Mouse (Mus musculus): ENCODE data around the gene Necab2. TPM values are rescaled to one million over a fixed set of nuclear protein-coding genes. Genes with fewer than 3 reads are reported as not detected.
A peak's percentile ranks its signal among the peaks of the same experiment; 100 is the strongest.

Gene Necab2
- polyA plus RNA-seq (2014; fragmentation: Nextera tagmentation; extraction: Ambion mirVana) = 2.8 and 3.2 TPM in 2 replicates

- 2% methylated on average over 35 of the region's 52 CpGs for WGBS
- ATAC-seq (ENCODE audit: insufficient number of reproducible peaks, low FRiP score, low TSS enrichment, low read depth) (peak; percentile 26; the same call in 1 of the 2 replicates), DNase-seq (ENCODE audit: low spot score) (peak; percentile 96)
- Histone ChIP-seq H3K9ac (ENCODE audit: low read length) (peak within 1 kb of the TSS; percentile 76), H3K4me3 (ENCODE audit: low read depth, low read length) (peak within 1 kb of the TSS; percentile 57), H3K4me2 (ENCODE audit: low read depth, severe bottlenecking) (peak within 1 kb of the TSS; percentile 85), H3K27me3 (ENCODE audit: control insufficient read depth, insufficient read depth, low read length) (peaks cover 18% of the 10 kb centered on the region), H3K27ac (replicated peaks; ENCODE audit: low read depth, low read length) (no peak within 1 kb of the TSS), H3K4me1 (ENCODE audit: control insufficient read depth, insufficient read depth, low read length) (peaks cover 2% of the 10 kb centered on the region; the same call in 1 of the 2 replicates), H3K36me3 (ENCODE audit: control insufficient read depth, insufficient read depth, low read length) (no peaks in the 10 kb centered on the region), H3K9me3 (ENCODE audit: control insufficient read depth, low read length) (no peaks in the 10 kb centered on the region)
Observed at GRCm38 (mm10) chr8:119446211-119446989, at the start of gene Necab2. Necab2 (plus strand) TSS chr8:119446719.

- H3K9ac ChIP-seq (ENCODE audit: low read length) = no peak overlapping the region
- no peak for ATAC-seq (ENCODE audit: insufficient number of reproducible peaks, low FRiP score, low TSS enrichment, low read depth)
- no peak overlapping the region for H3K4me2 ChIP-seq (ENCODE audit: low read depth, severe bottlenecking)
- no peaks in the 10 kb centered on the region for H3K27me3 ChIP-seq (ENCODE audit: control insufficient read depth, insufficient read depth, low read length)
- DNase-seq (ENCODE audit: low spot score) = no peak
- WGBS = 90% methylated on average over 9 of the region's 9 CpGs
- H3K4me1 ChIP-seq (ENCODE audit: control insufficient read depth, insufficient read depth, low read length) = peaks cover 5% of the 10 kb centered on the region
- H3K4me3 ChIP-seq (ENCODE audit: low read depth, low read length) = no peak overlapping the region
- H3K27ac ChIP-seq (replicated peaks; ENCODE audit: low read depth, low read length) = no peak overlapping the region
- no peaks in the 10 kb centered on the region for H3K9me3 ChIP-seq (ENCODE audit: control insufficient read depth, low read length)
- no peaks in the 10 kb centered on the region for H3K36me3 ChIP-seq (ENCODE audit: control insufficient read depth, insufficient read depth, low read length)
Observed at GRCm38 (mm10) chr8:119398558-119398957, 48.0 kb upstream of the Necab2 start.

DNA sequence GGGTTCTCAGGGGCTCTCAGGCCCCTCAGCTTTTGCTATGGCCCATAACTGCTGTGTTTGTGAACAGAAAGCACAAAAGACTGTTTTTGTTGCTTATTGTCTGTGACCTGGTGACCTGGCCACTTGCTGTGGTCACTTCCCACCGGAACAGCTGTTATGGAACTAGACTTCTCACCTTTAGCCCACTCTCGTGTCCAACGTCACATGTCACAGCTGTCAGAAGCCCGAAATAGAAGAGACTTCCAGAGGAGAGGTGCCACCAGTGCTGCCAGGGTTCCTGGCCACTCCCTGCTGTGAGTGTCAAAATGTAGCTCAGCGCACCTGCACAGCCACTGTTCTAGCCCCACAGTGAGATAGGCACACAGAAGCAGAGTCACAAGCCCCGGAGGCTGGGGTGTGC is 47.3 kb upstream of the Necab2 start:
- ATAC-seq (ENCODE audit: insufficient number of reproducible peaks, low FRiP score, low TSS enrichment, low read depth) (no peak), DNase-seq (ENCODE audit: low spot score) (no peak)
- H3K9ac ChIP-seq (ENCODE audit: low read length) = no peak overlapping the region
- 80% methylated on average over 6 of the region's 6 CpGs for WGBS
- peaks cover 5% of the 10 kb centered on the region for H3K4me1 ChIP-seq (ENCODE audit: control insufficient read depth, insufficient read depth, low read length)
- H3K4me3 ChIP-seq (ENCODE audit: low read depth, low read length) = no peak overlapping the region
- H3K4me2 ChIP-seq (ENCODE audit: low read depth, severe bottlenecking) = no peak overlapping the region
- no peaks in the 10 kb centered on the region for H3K36me3 ChIP-seq (ENCODE audit: control insufficient read depth, insufficient read depth, low read length)
- H3K27ac ChIP-seq (replicated peaks; ENCODE audit: low read depth, low read length) = no peak overlapping the region
- no peaks in the 10 kb centered on the region for H3K9me3 ChIP-seq (ENCODE audit: control insufficient read depth, low read length)
- H3K27me3 ChIP-seq (ENCODE audit: control insufficient read depth, insufficient read depth, low read length) = no peaks in the 10 kb centered on the region

- DNase-seq (ENCODE audit: low spot score) = no peak
- WGBS = 85% methylated on average over 9 of the region's 9 CpGs
- H3K27me3 ChIP-seq (ENCODE audit: control insufficient read depth, insufficient read depth, low read length) = no peaks in the 10 kb centered on the region
- no peak for ATAC-seq (ENCODE audit: insufficient number of reproducible peaks, low FRiP score, low TSS enrichment, low read depth)
- H3K27ac ChIP-seq (replicated peaks; ENCODE audit: low read depth, low read length) = no peak overlapping the region
- H3K4me2 ChIP-seq (ENCODE audit: low read depth, severe bottlenecking) = no peak overlapping the region
- no peaks in the 10 kb centered on the region for H3K9me3 ChIP-seq (ENCODE audit: control insufficient read depth, low read length)
- H3K36me3 ChIP-seq (ENCODE audit: control insufficient read depth, insufficient read depth, low read length) = no peaks in the 10 kb centered on the region
- no peak overlapping the region for H3K4me3 ChIP-seq (ENCODE audit: low read depth, low read length)
- no peak overlapping the region for H3K9ac ChIP-seq (ENCODE audit: low read length)
- H3K4me1 ChIP-seq (ENCODE audit: control insufficient read depth, insufficient read depth, low read length) = peaks cover 5% of the 10 kb centered on the region
Observed at GRCm38 (mm10) chr8:119400122-119400671, 46.3 kb upstream of the Necab2 start.

GRCm38 (mm10) chr8:119400904-119401303 is 45.6 kb upstream of the Necab2 start:
- H3K4me1 ChIP-seq (ENCODE audit: control insufficient read depth, insufficient read depth, low read length) = no peaks in the 10 kb centered on the region

DNA sequence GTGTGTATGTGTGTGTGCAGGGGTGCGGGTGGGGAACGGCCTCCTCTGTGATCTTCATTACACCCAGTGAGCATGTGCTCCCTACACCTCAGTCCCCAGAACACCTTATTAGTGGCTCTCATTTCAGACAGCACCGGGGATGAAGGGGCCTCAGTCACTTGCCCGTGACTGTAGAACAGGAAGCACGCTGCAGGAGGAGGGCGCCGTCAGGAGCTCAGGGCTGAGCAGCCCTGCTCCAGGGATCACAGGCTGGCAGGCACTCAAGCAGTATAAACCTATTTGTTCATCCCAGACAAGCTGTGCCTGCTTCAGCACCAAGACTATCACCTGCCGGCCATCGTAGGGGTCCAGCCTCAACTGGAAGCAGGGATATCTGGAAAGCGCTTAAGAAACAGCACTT is 42.6 kb upstream of the Necab2 start:
- no peak overlapping the region for H3K27ac ChIP-seq (replicated peaks; ENCODE audit: low read depth, low read length)
- H3K4me1 ChIP-seq (ENCODE audit: control insufficient read depth, insufficient read depth, low read length) = no peaks in the 10 kb centered on the region
- 74% methylated on average over 10 of the region's 10 CpGs for WGBS
- H3K9ac ChIP-seq (ENCODE audit: low read length) = no peak overlapping the region
- ATAC-seq (ENCODE audit: insufficient number of reproducible peaks, low FRiP score, low TSS enrichment, low read depth) = no peak
- no peak overlapping the region for H3K4me2 ChIP-seq (ENCODE audit: low read depth, severe bottlenecking)
- no peaks in the 10 kb centered on the region for H3K36me3 ChIP-seq (ENCODE audit: control insufficient read depth, insufficient read depth, low read length)
- H3K27me3 ChIP-seq (ENCODE audit: control insufficient read depth, insufficient read depth, low read length) = no peaks in the 10 kb centered on the region
- no peak overlapping the region for H3K4me3 ChIP-seq (ENCODE audit: low read depth, low read length)
- no peak for DNase-seq (ENCODE audit: low spot score)
- no peaks in the 10 kb centered on the region for H3K9me3 ChIP-seq (ENCODE audit: control insufficient read depth, low read length)

More at GRCm38 (mm10) chr8:119400904-119401303, 45.6 kb upstream of the Necab2 start:
- no peak overlapping the region for H3K27ac ChIP-seq (replicated peaks; ENCODE audit: low read depth, low read length)
- no peak overlapping the region for H3K4me3 ChIP-seq (ENCODE audit: low read depth, low read length)
- DNase-seq (ENCODE audit: low spot score) (no peak), ATAC-seq (ENCODE audit: insufficient number of reproducible peaks, low FRiP score, low TSS enrichment, low read depth) (no peak)
- no peak overlapping the region for H3K4me2 ChIP-seq (ENCODE audit: low read depth, severe bottlenecking)
- no peaks in the 10 kb centered on the region for H3K27me3 ChIP-seq (ENCODE audit: control insufficient read depth, insufficient read depth, low read length)
- 87% methylated on average over 3 of the region's 3 CpGs for WGBS
- no peaks in the 10 kb centered on the region for H3K9me3 ChIP-seq (ENCODE audit: control insufficient read depth, low read length)
- no peak overlapping the region for H3K9ac ChIP-seq (ENCODE audit: low read length)
- H3K36me3 ChIP-seq (ENCODE audit: control insufficient read depth, insufficient read depth, low read length) = no peaks in the 10 kb centered on the region

GRCm38 (mm10) chr8:119404648-119405047 is 41.9 kb upstream of the Necab2 start:
- no peak overlapping the region for H3K4me2 ChIP-seq (ENCODE audit: low read depth, severe bottlenecking)
- H3K4me3 ChIP-seq (ENCODE audit: low read depth, low read length) = no peak overlapping the region
- H3K9me3 ChIP-seq (ENCODE audit: control insufficient read depth, low read length) = no peaks in the 10 kb centered on the region
- H3K4me1 ChIP-seq (ENCODE audit: control insufficient read depth, insufficient read depth, low read length) = no peaks in the 10 kb centered on the region
- WGBS = 93% methylated on average over 5 of the region's 5 CpGs
- no peak overlapping the region for H3K9ac ChIP-seq (ENCODE audit: low read length)
- ATAC-seq (ENCODE audit: insufficient number of reproducible peaks, low FRiP score, low TSS enrichment, low read depth) (no peak), DNase-seq (ENCODE audit: low spot score) (no peak)
- H3K27ac ChIP-seq (replicated peaks; ENCODE audit: low read depth, low read length) = no peak overlapping the region
- no peaks in the 10 kb centered on the region for H3K36me3 ChIP-seq (ENCODE audit: control insufficient read depth, insufficient read depth, low read length)
- no peaks in the 10 kb centered on the region for H3K27me3 ChIP-seq (ENCODE audit: control insufficient read depth, insufficient read depth, low read length)

DNA sequence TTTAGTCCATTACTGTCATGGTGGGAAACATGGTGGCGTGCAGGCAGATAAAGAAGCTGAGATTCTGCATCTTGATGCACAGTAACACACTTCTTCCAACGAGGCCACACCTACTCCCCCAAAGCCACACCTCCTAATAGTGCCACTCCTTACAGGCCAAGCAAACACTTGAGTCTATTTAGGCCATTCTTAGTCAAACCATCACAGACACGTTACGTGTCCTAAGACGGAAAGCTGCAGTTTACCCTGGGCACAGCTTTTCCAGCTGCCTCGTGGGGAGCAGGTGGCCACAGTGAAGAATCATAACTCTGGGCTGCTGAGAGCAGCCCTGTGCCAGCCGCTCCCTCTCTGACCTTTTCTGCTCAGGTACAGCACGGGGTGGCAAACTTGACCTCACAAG is 38.2 kb upstream of the Necab2 start:
- H3K36me3 ChIP-seq (ENCODE audit: control insufficient read depth, insufficient read depth, low read length) = no peaks in the 10 kb centered on the region; the same call in 1 of the 2 replicates
- WGBS = 86% methylated on average over 8 of the region's 8 CpGs
- H3K9ac ChIP-seq (ENCODE audit: low read length) = no peak overlapping the region
- H3K4me2 ChIP-seq (ENCODE audit: low read depth, severe bottlenecking) = no peak overlapping the region
- H3K27me3 ChIP-seq (ENCODE audit: control insufficient read depth, insufficient read depth, low read length) = no peaks in the 10 kb centered on the region
- no peak overlapping the region for H3K4me3 ChIP-seq (ENCODE audit: low read depth, low read length)
- H3K4me1 ChIP-seq (ENCODE audit: control insufficient read depth, insufficient read depth, low read length) = no peaks in the 10 kb centered on the region
- ATAC-seq (ENCODE audit: insufficient number of reproducible peaks, low FRiP score, low TSS enrichment, low read depth) (no peak), DNase-seq (ENCODE audit: low spot score) (no peak)
- H3K9me3 ChIP-seq (ENCODE audit: control insufficient read depth, low read length) = no peaks in the 10 kb centered on the region
- H3K27ac ChIP-seq (replicated peaks; ENCODE audit: low read depth, low read length) = no peak overlapping the region
